Mouse (Mus musculus): ENCODE measurements around the gene Gpr182. TPM values are rescaled to one million over a fixed set of nuclear protein-coding genes. Genes with fewer than 3 reads are reported as not detected.

Gene Gpr182
- not detected for polyA plus RNA-seq (2017; shearing (Covaris generic))

GRCm38 (mm10) chr10:127751548-127751947, at the start of gene Gpr182:
Gpr182 (minus strand) TSS chr10:127751732.

GRCm38 (mm10) chr10:127800891-127801290, 49.4 kb upstream of the Gpr182 start, which contains the start of gene Rdh16:
Rdh16 (plus strand) TSS chr10:127801152.

GRCm38 (mm10) chr10:127776011-127776410, 24.5 kb upstream of the Gpr182 start, which contains the start of gene Rdh9:
Rdh9 (plus strand) TSS chr10:127776386.

GRCm38 (mm10) chr10:127759181-127760110, 7.9 kb upstream of the Gpr182 start, which contains the start of the genes Rdh1 and Rdh16f1:
Rdh1 (plus strand) TSS chr10:127759721.
Rdh16f1 (plus strand) TSS chr10:127759787.

GRCm38 (mm10) chr10:127739083-127739660, 12.4 kb downstream of the Gpr182 start, which contains the start of gene Zbtb39:
Zbtb39 (plus strand) TSS chr10:127739538.

DNA sequence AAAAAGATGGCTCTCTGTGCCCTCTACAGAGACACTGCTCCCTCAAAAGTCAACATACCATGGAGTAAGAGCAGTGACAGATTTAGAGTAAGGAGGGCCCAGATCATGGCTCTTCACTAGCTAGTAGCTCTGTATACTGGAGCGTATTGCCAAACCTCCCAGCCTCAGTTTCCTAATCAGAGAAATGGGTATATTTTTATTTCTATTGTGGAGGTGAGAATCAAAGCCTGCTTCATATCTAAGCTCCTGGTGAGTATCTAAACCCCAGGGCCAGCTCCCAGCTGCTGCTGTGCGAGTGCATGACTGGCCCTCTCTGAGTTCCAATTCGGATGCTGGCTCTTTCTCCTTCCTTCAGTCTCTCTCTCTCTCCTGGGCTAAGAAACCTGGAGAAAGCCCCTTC, 27.4 kb downstream of the Gpr182 start, which contains the start of gene Tac2:
Gene Tac2 (plus strand): TSS at position 301 of the 400 bp plus-strand sequence.

DNA sequence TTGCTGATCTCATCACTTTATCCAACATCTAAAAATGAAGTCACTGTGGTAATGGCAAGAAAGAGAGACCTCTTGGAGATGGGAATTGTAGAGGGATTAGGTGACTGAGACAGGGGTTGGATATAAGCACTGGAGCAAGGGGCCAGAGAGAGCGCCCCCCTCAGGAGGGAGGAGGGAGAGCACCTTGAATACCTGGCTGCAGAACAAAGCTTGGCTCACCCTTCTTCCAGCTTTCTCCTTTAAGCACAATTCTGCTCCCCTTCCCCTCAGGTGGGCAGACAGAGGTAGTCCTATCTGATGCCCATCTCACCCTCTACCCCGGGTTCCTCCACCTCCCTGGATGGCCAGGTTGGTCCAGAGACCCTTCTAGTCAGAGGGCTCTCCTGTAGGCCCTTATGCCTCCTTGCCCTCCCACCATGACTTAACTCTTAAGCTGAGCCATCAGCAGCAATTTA, 46.7 kb downstream of the Gpr182 start, which contains the start of gene Myo1a:
Gene Myo1a (plus strand): TSS at position 405 of the 455 bp plus-strand sequence.

Other genes with a start within 250 kb of the Gpr182 start
- gene Ndufa4l2, start 236.8 kb downstream of the Gpr182 start, polyA plus RNA-seq (2017; shearing (Covaris generic)): not detected
- 85.1 TPM for gene Shmt2, start 229.3 kb downstream of the Gpr182 start, polyA plus RNA-seq (2017; shearing (Covaris generic))
- gene Nxph4, start 217.2 kb downstream of the Gpr182 start, polyA plus RNA-seq (2017; shearing (Covaris generic)): not detected
- not detected for gene Lrp1, start 130.6 kb downstream of the Gpr182 start, polyA plus RNA-seq (2017; shearing (Covaris generic))
- 246 TPM for gene Stat6, start 108.7 kb downstream of the Gpr182 start, polyA plus RNA-seq (2017; shearing (Covaris generic))
- gene Nemp1, start 84.8 kb downstream of the Gpr182 start, polyA plus RNA-seq (2017; shearing (Covaris generic)): 8.2 TPM
- 50.2 TPM for gene Nab2, start 83.2 kb downstream of the Gpr182 start, polyA plus RNA-seq (2017; shearing (Covaris generic))
- gene Myo1a, start 46.6 kb downstream of the Gpr182 start, polyA plus RNA-seq (2017; shearing (Covaris generic)): 0.16 TPM
- not detected for gene Tac2, start 27.3 kb downstream of the Gpr182 start, polyA plus RNA-seq (2017; shearing (Covaris generic))
- gene Zbtb39, start 12.2 kb downstream of the Gpr182 start, polyA plus RNA-seq (2017; shearing (Covaris generic)): 0.66 TPM
- not detected for gene Rdh1, start 8.0 kb upstream of the Gpr182 start, polyA plus RNA-seq (2017; shearing (Covaris generic))
- not detected for gene Rdh16f1, start 8.1 kb upstream of the Gpr182 start, polyA plus RNA-seq (2017; shearing (Covaris generic))
- 0.25 TPM for gene Rdh9, start 24.7 kb upstream of the Gpr182 start, polyA plus RNA-seq (2017; shearing (Covaris generic))
- not detected for gene Rdh16, start 49.4 kb upstream of the Gpr182 start, polyA plus RNA-seq (2017; shearing (Covaris generic))
- not detected for gene Rdh19, start 98.2 kb upstream of the Gpr182 start, polyA plus RNA-seq (2017; shearing (Covaris generic))
- not detected for gene Rdh16f2, start 114.7 kb upstream of the Gpr182 start, polyA plus RNA-seq (2017; shearing (Covaris generic))
- not detected for gene Rdh7, start 137.1 kb upstream of the Gpr182 start, polyA plus RNA-seq (2017; shearing (Covaris generic))
- not detected for gene Sdr9c7, start 146.8 kb upstream of the Gpr182 start, polyA plus RNA-seq (2017; shearing (Covaris generic))